Mouse (Mus musculus) activated CD4-positive, CD25-positive, alpha-beta regulatory T cell, adult 4 months (primary cell): Measurements from ENCODE around the gene Coro2b. TPM values are rescaled to one million over a fixed set of nuclear protein-coding genes. Genes with fewer than 3 reads are reported as not detected.

ENCODE experiments used
- ATAC-seq: one replicate; pipeline ENCODE4 v1.8.0; 2017
- polyA plus RNA-seq, 2 experiments: library from polyadenylated mRNA; unstranded; fragments of 100-300 nt; shearing (Covaris generic); gene quantifications; one replicate each; pipeline ENCODE4 v1.2.1; 2017

The Coro2b gene
- polyA plus RNA-seq, 2 experiments from 2014 or later = 0.45 to 2.5 TPM

DNA sequence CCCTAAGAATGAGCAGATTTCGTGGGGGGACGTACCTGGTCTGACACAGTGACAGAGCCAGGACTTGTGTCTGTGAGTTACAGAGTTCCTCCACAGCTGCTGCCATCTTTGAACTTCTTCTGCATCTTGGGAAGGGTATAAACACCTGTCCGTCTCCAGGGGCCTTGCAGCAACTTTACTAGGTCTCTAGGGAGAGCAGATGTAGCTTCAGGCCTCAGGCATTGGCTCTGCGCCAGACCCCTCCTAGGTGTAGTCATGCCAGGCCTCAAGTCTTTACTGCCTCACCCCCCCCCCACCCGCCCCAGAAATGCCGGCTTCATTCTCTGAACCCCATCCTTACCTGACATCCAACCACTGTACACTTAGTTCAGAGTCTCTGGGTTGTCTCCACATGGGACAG lies 1.1 kb upstream of the Coro2b start:
- ATAC-seq = no peak

DNA sequence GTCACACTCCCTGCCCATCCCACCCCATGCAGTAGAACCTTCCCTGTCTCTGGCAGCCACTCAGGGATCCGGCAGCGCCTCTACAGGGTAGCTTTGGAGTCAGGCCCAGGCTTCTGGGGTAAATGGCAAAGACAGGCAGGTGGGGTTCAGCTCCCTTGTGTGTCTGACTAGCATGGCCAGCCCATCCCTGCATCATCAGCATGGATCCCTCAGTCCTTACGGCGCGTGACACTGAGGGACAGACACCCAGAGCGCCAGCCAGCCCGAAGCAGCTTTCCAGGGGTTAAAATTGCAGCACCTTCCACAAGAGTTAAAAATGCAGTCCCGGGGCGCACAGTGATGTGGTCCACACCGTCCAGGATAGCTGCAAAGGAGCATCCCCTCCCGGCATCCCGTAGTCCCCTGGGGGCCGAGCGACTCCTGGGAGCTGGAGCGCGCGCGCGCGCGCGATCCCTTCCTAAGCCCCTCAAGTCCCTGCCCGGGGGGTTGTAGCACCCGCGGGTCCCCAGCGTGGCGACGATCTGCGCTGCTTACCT lies 657 bp downstream of the Coro2b start:
- no peak for ATAC-seq

DNA sequence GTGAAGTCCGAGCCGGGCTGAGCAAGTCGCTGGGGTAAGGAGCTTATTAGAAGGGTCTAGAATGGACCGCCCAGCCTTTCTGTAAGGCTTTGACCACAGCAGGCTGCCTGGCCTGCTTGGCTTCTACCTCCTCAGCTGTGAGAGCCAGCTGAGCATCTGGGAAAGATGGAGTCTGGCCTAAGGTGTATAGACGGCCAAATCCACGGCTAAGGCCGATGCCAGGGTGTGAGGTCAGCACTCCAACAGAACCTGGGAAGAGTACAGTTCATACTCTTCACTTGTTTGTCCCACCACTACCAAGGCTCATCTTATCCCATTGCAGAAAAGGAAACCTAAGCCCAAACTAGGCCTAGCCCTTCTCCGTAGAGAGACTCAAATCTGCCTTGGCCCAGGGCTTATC lies 1.3 kb downstream of the Coro2b start:
- ATAC-seq = no peak

GRCm38 (mm10) chr9:62534691-62535090 lies 2.2 kb downstream of the Coro2b start:
- no peak for ATAC-seq

DNA sequence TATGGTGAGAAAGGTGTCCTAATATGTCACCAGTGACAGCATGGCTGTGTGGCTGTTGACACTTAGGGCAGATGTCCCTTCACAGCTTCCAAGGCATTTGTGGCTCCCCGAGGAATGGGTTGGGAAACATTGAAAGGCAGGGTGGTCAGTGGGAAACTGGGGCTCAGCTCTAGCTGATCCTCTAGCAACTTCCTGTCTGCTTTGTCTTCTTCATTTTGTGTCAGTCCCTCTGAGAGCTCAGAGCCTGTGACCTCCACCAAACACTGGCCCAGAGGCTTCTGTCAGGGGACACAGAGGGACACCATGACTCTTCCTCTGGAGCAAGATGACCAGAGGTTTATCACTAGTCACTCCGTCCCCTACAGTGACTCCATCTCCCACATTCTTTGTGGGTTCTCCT lies 2.7 kb downstream of the Coro2b start:
- ATAC-seq = no peak

GRCm38 (mm10) chr9:62532876-62533275 lies 4.0 kb downstream of the Coro2b start:
- no peak for ATAC-seq

GRCm38 (mm10) chr9:62531459-62532275 lies 5.2 kb downstream of the Coro2b start:
- no peak for ATAC-seq

GRCm38 (mm10) chr9:62528527-62528926 lies 8.3 kb downstream of the Coro2b start:
- ATAC-seq = no peak

DNA sequence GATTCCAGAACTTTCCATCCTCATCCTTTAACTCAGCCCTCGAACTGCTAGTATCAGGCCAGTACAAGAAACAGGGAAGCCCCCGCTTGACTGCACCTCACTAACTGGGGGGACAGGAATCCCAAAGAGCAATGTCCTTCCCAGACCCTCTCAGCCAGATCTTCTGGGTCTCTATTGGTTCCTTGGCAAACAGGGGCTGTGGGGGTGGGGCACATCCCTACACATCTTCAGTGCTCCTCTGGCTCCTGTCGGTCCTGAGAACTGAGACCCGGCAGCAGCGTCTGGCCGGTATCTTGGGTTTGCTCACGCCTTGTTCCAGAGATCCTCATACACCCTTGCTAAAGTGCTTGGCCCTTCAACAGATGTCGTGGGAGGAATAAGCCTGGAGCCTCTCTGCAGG lies 10.0 kb downstream of the Coro2b start:
- ATAC-seq = no peak

- ATAC-seq = no peak
These were observed 10.4 kb downstream of the Coro2b start for GRCm38 (mm10) chr9:62526451-62526850.

DNA sequence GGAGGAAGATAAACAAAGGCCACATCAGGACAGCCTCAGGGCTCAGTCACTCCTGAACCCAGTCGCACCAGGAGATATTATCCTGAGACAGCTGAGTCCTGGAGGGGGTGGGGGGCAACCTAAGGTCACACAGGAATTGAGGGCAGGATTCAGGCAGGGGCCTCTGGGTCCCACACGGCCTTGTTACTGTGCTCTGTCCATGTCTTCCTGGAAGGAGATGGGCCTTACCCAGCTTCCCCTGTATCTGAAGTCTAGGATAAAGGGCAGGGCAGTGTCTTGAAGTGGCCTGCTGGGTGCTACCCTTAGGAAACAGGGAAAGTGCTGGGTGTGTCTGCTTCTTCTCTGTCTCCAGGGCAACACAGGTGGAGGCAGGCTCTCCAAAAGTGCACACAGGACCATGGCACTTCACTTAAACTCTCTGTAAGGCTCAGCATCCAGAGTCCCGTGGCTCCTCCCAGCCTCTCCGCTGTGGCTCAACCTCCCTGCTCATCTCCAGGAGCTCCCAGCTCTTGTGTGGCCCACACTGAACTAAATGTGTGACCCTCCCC lies 12.0 kb downstream of the Coro2b start:
- ATAC-seq = no peak

DNA sequence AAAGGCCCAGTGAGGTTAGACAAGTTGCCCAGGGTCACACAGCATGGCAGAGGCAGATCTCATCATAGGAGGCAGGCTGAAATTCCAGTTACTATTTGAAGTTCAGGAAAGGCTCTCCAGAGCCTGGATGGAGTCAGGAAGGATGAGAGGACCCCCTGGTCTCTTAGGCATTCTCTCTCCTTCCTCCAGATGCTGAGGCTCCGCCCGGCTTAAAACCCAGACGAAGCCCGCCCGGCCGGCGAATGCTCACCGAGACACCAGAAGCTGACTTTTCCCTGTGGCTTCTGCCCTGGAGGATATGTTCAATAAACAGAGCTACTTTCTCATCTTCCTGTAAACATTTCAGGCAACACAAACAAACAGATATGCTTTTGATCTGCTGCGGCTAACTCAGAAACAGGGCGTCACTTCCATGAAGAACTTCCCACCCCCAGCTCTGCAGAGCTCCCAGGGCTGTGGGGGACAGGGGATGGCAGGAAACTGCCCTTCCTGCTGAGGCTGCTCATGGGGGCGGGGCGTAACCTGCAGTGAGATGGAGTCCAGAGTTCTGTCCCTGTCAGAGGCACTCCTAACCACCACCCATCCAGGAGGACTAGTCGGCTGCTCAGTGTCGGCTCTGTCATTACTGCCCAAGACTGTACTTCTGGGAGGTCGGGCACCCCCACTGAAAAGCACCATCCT lies 13.9 kb downstream of the Coro2b start:
- ATAC-seq = no peak

DNA sequence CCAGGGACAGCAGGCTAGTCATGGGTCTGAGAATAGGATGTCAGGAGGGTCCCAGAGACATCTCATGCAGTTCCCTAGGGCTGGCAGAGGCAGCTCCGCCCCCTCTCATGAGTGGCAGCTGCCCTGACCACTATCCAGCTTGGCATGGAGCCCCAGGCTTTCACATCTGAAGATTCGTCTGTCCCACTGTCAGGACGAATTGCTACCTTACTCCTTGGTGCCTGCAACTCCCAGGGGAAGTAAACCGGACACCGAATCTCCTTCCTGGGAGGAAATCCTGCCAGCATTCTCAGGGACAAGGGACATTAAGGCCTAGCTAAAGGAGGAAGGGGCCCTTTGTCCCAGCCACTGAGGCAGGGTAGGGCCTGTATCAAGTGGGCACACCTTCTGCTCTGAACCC lies 14.6 kb downstream of the Coro2b start:
- no peak for ATAC-seq

DNA sequence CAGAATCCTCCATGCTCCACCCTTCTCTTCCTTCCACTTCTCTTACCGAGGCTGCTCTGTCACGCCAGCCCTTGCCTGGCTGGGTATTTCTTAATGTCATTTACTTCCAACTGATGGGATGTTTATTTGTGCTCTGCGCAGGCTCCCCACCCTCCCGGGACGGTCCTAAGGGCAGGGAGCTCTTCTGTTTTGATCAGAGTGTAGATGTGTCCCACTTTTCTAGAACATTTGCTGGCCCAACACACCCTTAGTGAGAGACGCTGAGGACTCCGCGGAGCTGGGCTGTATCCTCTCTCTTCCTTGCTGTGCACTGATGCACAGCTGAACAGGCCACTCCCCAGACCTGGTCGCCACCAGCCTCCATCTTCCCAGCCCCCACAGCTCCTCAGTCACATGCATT lies 15.3 kb downstream of the Coro2b start:
- no peak for ATAC-seq

GRCm38 (mm10) chr9:62520933-62521332 lies 15.9 kb downstream of the Coro2b start:
- ATAC-seq = no peak

GRCm38 (mm10) chr9:62519787-62520503 lies 16.9 kb downstream of the Coro2b start:
- no peak for ATAC-seq

DNA sequence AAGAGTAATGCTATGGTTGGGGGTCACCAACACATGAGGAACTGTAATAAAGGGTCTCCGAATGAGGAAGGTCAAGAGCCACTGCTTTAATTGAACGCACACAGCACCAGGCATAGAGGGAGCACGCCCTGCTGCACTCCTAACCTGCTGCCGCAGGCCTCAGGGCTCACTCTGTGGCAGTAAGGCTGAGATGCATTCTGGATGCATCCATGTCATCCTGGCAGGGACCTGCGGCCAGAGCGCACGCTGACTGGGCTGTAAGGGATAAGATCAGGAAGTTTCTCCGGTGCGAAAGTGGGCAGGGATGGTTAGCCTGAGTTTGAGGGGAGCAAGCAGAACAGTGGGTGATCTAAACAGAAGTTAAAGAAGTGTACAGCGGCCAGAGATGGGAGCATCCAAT lies 17.5 kb downstream of the Coro2b start:
- ATAC-seq = no peak

DNA sequence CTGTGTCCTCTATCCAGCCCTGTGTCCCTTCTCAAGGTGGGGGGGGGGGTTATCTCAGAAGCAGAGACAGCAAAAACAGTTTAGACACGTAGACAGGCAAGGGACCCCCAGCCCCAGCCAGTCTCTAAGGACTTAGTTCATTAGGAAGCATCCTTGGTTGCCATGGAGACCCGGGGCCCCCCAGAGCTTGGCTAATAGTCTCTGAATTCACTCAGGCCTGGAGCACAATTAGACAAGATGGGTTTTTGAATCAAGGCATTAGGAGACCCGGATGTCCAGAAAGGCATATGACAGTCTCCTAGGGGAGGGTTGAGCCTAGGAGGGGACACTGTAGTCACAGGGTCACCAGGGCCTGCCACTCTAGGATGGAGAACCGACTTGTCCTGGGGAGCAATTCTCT lies 18.3 kb downstream of the Coro2b start:
- ATAC-seq = no peak

DNA sequence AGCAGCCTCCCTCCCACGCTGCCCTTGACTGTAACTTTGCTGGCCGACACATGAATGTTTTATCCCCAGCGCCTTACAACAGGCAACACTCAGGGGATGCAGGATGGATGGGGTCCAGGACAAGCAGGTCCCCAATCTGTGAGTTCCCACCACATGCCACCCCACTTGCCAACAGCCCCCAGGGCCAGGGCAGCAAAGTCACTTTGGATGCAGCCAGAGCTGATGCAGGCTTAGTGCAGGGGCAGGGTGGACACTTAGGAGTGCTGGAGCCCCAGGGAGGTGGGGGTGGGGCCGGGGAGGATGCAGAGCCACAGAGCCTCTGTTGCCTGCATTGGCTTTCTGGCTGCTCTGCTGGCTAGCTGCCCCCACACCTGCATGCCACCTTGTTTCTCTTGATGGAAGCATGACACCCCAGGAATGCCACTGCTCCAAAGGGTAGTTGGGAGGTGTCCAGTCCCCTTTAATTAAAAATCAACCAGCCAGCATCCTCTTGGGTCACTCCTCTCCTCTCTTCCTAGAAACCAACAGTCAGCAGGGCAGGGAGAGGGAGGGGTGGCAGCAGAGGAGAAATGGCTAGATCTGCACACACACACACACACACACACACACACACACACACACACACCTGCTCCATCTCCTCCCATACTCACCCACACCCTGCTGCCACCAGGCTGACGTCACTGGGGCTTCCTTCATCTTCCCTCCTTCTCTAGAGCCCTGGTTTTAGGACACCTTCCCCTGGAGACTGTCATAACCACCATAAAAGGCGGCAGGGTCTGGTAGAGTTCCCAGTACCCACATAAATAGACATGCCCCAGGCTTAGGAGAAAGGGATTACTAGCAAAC lies 19.5 kb downstream of the Coro2b start:
- ATAC-seq = no peak

GRCm38 (mm10) chr9:62515138-62515537 lies 21.7 kb downstream of the Coro2b start:
- no peak for ATAC-seq

DNA sequence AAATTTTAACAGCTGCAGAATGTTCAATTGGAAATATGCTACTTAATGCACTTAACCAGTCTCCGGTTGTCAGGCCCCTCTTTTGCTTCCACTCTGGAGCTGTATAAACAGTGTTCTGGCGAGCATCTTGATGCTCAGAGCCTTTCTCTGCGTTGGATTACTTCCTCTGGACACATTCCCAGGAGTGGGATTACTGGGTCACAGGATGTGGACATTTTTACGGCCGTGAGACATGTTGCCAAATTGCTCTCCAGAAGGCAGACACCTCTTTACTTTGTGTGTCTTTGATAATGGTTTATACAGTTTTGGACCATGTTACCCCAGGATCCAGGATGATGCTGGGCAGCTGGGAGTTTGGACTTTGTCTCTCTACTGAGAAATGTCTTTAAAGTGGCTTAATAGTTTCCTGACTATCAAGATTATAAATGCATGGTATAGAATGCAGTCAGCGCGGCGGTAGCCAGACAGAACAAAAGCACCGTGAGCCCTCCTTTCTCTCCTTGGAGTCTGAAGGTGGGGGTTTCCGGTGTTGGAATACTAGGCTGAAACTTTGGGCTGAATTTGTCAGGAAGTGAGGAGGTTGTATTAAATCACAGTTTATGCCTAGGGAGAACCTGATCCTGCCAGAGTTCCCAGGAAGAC lies 23.2 kb downstream of the Coro2b start:
- ATAC-seq = no peak

DNA sequence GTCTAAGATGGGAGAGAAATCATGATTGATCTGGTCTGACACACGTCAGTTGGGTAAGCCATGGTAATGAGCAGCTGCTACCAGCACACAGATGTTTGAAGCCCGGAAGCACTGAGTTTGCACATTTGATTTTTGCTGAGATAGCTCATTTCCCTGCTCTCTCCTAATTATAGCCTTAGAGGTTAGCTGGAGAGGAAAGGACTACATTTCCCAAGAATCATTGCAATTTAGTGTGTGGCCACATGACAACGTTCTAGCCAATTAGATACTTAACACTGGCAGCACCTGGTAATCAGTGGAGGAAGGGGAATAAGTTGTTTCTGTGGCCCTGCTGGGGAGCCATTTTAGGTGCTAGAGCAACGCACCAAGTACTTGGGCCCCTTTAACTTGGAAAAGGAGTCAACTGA lies 26.3 kb downstream of the Coro2b start:
- ATAC-seq = peak; percentile 89
